Mouse (Mus musculus): ENCODE results near the gene Spred2. TPM values are rescaled to one million over a fixed set of nuclear protein-coding genes. Genes with fewer than 3 reads are reported as not detected.

The Spred2 gene
- polyA plus RNA-seq, 1 experiment from 2014 or later = 8.5 TPM

- WGBS = 64% methylated on average over 3 of the region's 3 CpGs
- Histone ChIP-seq H3K4me2 (replicated peaks) (no peak overlapping the region), H3K4me1 (peaks cover 57% of the 10 kb centered on the region), H3K27ac (replicated peaks) (0 out of 2 replicates have a peak overlapping the region, but pooled peaks have one; percentile 18), H3K9me3 (replicated peaks) (no peaks in the 10 kb centered on the region), H3K27me3 (no peaks in the 10 kb centered on the region), H3K9ac (no peak overlapping the region), H3K36me3 (no peaks in the 10 kb centered on the region), H3K4me3 (replicated peaks) (no peak overlapping the region)
- ATAC-seq (ENCODE audit: insufficient number of reproducible peaks, low FRiP score, low TSS enrichment, low read depth) = no peak
Observed at GRCm38 (mm10) chr11:19959006-19959405, 34.8 kb downstream of the Spred2 start.

- Histone ChIP-seq H3K4me1 (peaks cover 61% of the 10 kb centered on the region), H3K27ac (replicated peaks) (peak overlapping the region; percentile 66), H3K4me3 (replicated peaks) (no peak overlapping the region), H3K9me3 (replicated peaks) (no peaks in the 10 kb centered on the region), H3K36me3 (no peaks in the 10 kb centered on the region), H3K4me2 (replicated peaks) (no peak overlapping the region), H3K27me3 (no peaks in the 10 kb centered on the region), H3K9ac (no peak overlapping the region)
- ATAC-seq (ENCODE audit: insufficient number of reproducible peaks, low FRiP score, low TSS enrichment, low read depth) = peak; percentile 15; the same call in 1 of the 2 replicates
- WGBS = 63% methylated on average over 5 of the region's 5 CpGs
Observed at GRCm38 (mm10) chr11:19959897-19960296, 35.7 kb downstream of the Spred2 start.

GRCm38 (mm10) chr11:19960541-19960940 is 36.4 kb downstream of the Spred2 start:
- 77% methylated on average over 3 of the region's 3 CpGs for WGBS
- Histone ChIP-seq H3K9ac (no peak overlapping the region), H3K9me3 (replicated peaks) (no peaks in the 10 kb centered on the region), H3K36me3 (no peaks in the 10 kb centered on the region), H3K27ac (replicated peaks) (peak overlapping the region; percentile 66; the same call in 1 of the 2 replicates), H3K4me2 (replicated peaks) (no peak overlapping the region), H3K27me3 (no peaks in the 10 kb centered on the region), H3K4me1 (peaks cover 61% of the 10 kb centered on the region), H3K4me3 (replicated peaks) (no peak overlapping the region)
- no peak for ATAC-seq (ENCODE audit: insufficient number of reproducible peaks, low FRiP score, low TSS enrichment, low read depth)

- no peaks in the 10 kb centered on the region for H3K36me3 ChIP-seq
- H3K27me3 ChIP-seq = no peaks in the 10 kb centered on the region
- no peak overlapping the region for H3K4me2 ChIP-seq (replicated peaks)
- no peak overlapping the region for H3K9ac ChIP-seq
- no peak overlapping the region for H3K4me3 ChIP-seq (replicated peaks)
- 65% methylated on average over 6 of the region's 6 CpGs for WGBS
- H3K27ac ChIP-seq (replicated peaks) = 0 out of 2 replicates have a peak overlapping the region, but pooled peaks have one; percentile 66
- H3K4me1 ChIP-seq = peaks cover 61% of the 10 kb centered on the region
- no peak for ATAC-seq (ENCODE audit: insufficient number of reproducible peaks, low FRiP score, low TSS enrichment, low read depth)
- H3K9me3 ChIP-seq (replicated peaks) = no peaks in the 10 kb centered on the region
Observed at GRCm38 (mm10) chr11:19961088-19961487, 36.9 kb downstream of the Spred2 start.

- no peak for ATAC-seq (ENCODE audit: insufficient number of reproducible peaks, low FRiP score, low TSS enrichment, low read depth)
- H3K27ac ChIP-seq (replicated peaks) = 0 out of 2 replicates have a peak overlapping the region, but pooled peaks have one; percentile 17
- H3K9me3 ChIP-seq (replicated peaks) = no peaks in the 10 kb centered on the region
- WGBS = 58% methylated on average over 12 of the region's 12 CpGs
- no peak overlapping the region for H3K4me2 ChIP-seq (replicated peaks)
- H3K4me1 ChIP-seq = peaks cover 66% of the 10 kb centered on the region
- no peaks in the 10 kb centered on the region for H3K36me3 ChIP-seq
- no peak overlapping the region for H3K9ac ChIP-seq
- H3K4me3 ChIP-seq (replicated peaks) = no peak overlapping the region
- no peaks in the 10 kb centered on the region for H3K27me3 ChIP-seq
Observed at GRCm38 (mm10) chr11:19961766-19962365, 37.7 kb downstream of the Spred2 start.

GRCm38 (mm10) chr11:19962796-19963195 is 38.6 kb downstream of the Spred2 start:
- WGBS = 42% methylated on average over 5 of the region's 5 CpGs
- no peak overlapping the region for H3K4me3 ChIP-seq (replicated peaks)
- no peaks in the 10 kb centered on the region for H3K9me3 ChIP-seq (replicated peaks)
- no peaks in the 10 kb centered on the region for H3K27me3 ChIP-seq
- H3K36me3 ChIP-seq = no peaks in the 10 kb centered on the region
- no peak overlapping the region for H3K27ac ChIP-seq (replicated peaks)
- no peak overlapping the region for H3K9ac ChIP-seq
- no peak overlapping the region for H3K4me2 ChIP-seq (replicated peaks)
- peaks cover 60% of the 10 kb centered on the region for H3K4me1 ChIP-seq
- ATAC-seq (ENCODE audit: insufficient number of reproducible peaks, low FRiP score, low TSS enrichment, low read depth) = no peak

- H3K9me3 ChIP-seq (replicated peaks) = no peaks in the 10 kb centered on the region
- H3K27ac ChIP-seq (replicated peaks) = peak overlapping the region; percentile 68
- ATAC-seq (ENCODE audit: insufficient number of reproducible peaks, low FRiP score, low TSS enrichment, low read depth) = 0 out of 2 replicates have a peak, but pooled peaks have one; percentile 43
- H3K4me3 ChIP-seq (replicated peaks) = no peak overlapping the region
- 44% methylated on average over 12 of the region's 12 CpGs for WGBS
- H3K27me3 ChIP-seq = no peaks in the 10 kb centered on the region
- H3K4me1 ChIP-seq = peaks cover 60% of the 10 kb centered on the region
- H3K9ac ChIP-seq = no peak overlapping the region
- H3K4me2 ChIP-seq (replicated peaks) = no peak overlapping the region
- H3K36me3 ChIP-seq = no peaks in the 10 kb centered on the region
Observed at GRCm38 (mm10) chr11:19963717-19964141, 39.6 kb downstream of the Spred2 start.

- peaks cover 60% of the 10 kb centered on the region for H3K4me1 ChIP-seq
- no peaks in the 10 kb centered on the region for H3K36me3 ChIP-seq
- H3K27me3 ChIP-seq = no peaks in the 10 kb centered on the region
- no peak overlapping the region for H3K4me2 ChIP-seq (replicated peaks)
- ATAC-seq (ENCODE audit: insufficient number of reproducible peaks, low FRiP score, low TSS enrichment, low read depth) = no peak
- H3K9me3 ChIP-seq (replicated peaks) = no peaks in the 10 kb centered on the region
- 78% methylated on average over 5 of the region's 5 CpGs for WGBS
- H3K27ac ChIP-seq (replicated peaks) = peak overlapping the region; percentile 68; the same call in 1 of the 2 replicates
- H3K9ac ChIP-seq = no peak overlapping the region
- no peak overlapping the region for H3K4me3 ChIP-seq (replicated peaks)
Observed at GRCm38 (mm10) chr11:19964333-19964732, 40.2 kb downstream of the Spred2 start.

- Histone ChIP-seq H3K9ac (no peak overlapping the region), H3K9me3 (replicated peaks) (no peaks in the 10 kb centered on the region), H3K4me1 (peaks cover 60% of the 10 kb centered on the region), H3K27me3 (no peaks in the 10 kb centered on the region), H3K36me3 (0 out of 2 replicates have a peak, but pooled peaks cover 3% of the 10 kb centered on the region), H3K27ac (replicated peaks) (peak overlapping the region; percentile 45), H3K4me3 (replicated peaks) (no peak overlapping the region), H3K4me2 (replicated peaks) (no peak overlapping the region)
- WGBS = 62% methylated on average over 16 of the region's 16 CpGs
- no peak for ATAC-seq (ENCODE audit: insufficient number of reproducible peaks, low FRiP score, low TSS enrichment, low read depth)
Observed at GRCm38 (mm10) chr11:19965037-19965611, 40.9 kb downstream of the Spred2 start.

GRCm38 (mm10) chr11:19965664-19966063 is 41.5 kb downstream of the Spred2 start:
- no peak overlapping the region for H3K4me3 ChIP-seq (replicated peaks)
- no peak for ATAC-seq (ENCODE audit: insufficient number of reproducible peaks, low FRiP score, low TSS enrichment, low read depth)
- H3K9me3 ChIP-seq (replicated peaks) = no peaks in the 10 kb centered on the region
- H3K4me2 ChIP-seq (replicated peaks) = no peak overlapping the region
- peak overlapping the region; percentile 45; the same call in 1 of the 2 replicates for H3K27ac ChIP-seq (replicated peaks)
- H3K27me3 ChIP-seq = no peaks in the 10 kb centered on the region
- H3K4me1 ChIP-seq = peaks cover 57% of the 10 kb centered on the region
- WGBS = 80% methylated on average over 4 of the region's 4 CpGs
- H3K36me3 ChIP-seq = 0 out of 2 replicates have a peak, but pooled peaks cover 7% of the 10 kb centered on the region
- no peak overlapping the region for H3K9ac ChIP-seq

GRCm38 (mm10) chr11:19966294-19966693 is 42.1 kb downstream of the Spred2 start:
- no peak for ATAC-seq (ENCODE audit: insufficient number of reproducible peaks, low FRiP score, low TSS enrichment, low read depth)
- 60% methylated on average over 2 of the region's 2 CpGs for WGBS
- Histone ChIP-seq H3K9ac (no peak overlapping the region), H3K4me1 (peaks cover 51% of the 10 kb centered on the region), H3K4me3 (replicated peaks) (no peak overlapping the region), H3K9me3 (replicated peaks) (no peaks in the 10 kb centered on the region), H3K27ac (replicated peaks) (no peak overlapping the region; the same call in 1 of the 2 replicates), H3K4me2 (replicated peaks) (no peak overlapping the region), H3K27me3 (no peaks in the 10 kb centered on the region), H3K36me3 (0 out of 2 replicates have a peak, but pooled peaks cover 7% of the 10 kb centered on the region)
